Mouse (Mus musculus): ENCODE data around the gene Cdkal1.

The Cdkal1 gene

DNA sequence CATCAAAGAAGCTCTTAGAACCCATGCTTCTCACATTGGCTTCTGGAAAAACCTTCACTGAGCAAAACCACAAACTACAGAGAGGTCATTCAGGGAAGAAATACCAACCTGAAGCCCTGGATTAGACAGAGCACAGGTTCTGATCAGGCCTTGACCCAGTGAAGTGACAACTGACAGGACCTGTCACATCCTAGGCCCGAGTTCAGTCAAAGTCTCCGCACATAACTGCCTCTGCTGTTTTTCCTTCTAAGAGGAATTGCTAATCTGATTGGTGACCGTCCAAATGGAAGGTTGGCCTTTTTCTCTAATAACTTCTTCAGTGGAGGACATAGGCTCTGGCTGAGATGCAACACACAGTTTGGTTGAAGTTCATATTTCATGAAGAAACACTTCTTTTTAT lies 662.8 kb downstream of the Cdkal1 start:
- no peak for DNase-seq (ENCODE audit: low read depth, low spot score)

DNA sequence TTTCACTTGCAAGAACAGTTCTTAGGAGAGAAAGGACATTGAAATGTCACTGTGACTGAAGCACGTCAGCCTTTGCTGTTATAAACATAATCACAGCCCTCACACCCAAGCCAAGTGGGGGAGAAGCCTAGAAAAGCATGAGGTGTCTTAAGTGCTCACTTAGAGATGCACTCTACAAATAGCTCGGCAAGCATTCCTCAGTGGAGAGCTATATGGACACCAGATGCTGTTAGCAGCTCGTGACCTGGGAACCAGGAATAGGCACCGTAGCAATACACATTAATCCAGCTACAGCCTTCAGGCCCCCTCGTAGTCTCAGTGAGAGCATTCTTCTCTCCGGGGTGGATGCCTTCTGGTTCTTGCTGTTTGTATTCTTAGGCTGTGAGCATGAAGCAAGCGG lies 664.9 kb downstream of the Cdkal1 start:
- no peak for DNase-seq (ENCODE audit: low read depth, low spot score)

DNA sequence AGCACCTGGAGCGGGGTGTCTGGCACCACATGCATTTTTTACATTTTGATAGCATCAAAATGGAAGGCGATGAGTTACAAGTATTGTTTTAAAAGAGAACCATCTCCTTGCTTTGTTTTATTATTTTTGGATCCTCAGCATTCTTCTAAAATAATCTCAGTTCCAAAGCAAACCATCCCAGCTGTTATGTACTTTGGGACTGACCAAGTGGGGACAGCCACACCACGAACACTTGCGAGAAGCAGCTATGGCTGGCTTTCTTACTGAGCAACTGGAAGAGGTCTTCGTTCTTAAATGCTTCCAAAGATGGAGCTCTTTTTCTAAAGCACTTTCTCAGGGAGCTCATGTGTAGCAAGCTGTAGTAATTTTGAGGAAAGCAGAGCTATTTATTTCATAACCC lies 668.7 kb downstream of the Cdkal1 start:
- DNase-seq (ENCODE audit: low read depth, low spot score) = no peak

DNA sequence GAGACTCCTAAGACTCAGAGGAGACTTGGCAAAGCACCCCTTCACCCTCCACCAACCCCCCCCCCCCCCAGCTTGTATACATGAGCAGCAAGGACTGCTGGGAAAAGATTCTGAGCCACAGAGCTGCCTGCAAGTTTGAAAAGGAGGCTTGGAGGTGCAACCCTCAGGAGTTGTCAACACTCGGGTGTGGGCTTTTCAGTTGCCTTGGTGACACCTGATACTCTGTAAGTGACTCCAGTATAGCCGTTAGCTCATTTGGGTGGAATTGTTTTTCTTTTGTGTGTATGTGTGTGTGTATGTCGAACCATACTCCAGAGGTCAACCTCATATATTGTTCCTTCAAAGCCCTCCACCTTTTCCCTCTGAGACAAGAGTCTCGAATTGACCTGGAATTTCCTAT lies 669.9 kb downstream of the Cdkal1 start:
- no peak for DNase-seq (ENCODE audit: low read depth, low spot score)

DNA sequence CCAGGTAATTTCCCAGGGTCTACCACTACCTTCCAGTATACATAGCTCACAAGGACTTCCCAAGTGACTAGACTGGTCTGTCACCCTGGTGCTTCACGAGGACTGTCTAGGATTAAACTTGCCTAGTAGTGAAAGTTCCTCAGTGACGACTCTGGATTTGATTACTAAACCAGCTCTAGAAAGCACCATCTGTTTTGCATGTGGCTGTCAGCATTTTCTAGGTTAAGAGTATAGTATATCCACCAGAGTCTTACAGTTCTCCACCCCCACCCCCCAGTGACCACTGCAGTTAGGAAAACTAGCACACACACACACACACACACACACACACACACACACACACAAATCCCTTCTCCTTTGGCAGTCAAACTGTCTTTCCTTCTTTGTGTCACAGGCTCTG lies 670.9 kb downstream of the Cdkal1 start:
- no peak for DNase-seq (ENCODE audit: low read depth, low spot score)

DNA sequence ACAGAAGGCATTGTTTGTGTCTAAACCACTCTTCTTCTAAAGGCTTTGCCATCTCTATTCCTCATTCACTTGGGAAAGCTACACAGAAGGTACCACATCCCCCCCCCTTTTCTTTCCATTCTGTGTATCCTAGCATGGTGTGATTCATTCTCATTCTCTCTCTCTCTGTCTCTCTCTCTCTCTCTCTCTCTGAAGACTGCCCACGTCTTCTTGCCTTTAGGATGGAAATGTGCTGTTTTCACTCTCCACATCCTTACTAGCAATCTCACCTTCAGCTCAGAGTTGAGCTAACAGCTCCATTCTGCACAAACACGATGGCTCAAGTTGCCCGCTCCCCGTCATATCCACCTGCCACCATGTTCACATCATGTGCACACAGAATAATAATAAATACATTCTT lies 675.6 kb downstream of the Cdkal1 start:
- no peak for DNase-seq (ENCODE audit: low read depth, low spot score)

DNA sequence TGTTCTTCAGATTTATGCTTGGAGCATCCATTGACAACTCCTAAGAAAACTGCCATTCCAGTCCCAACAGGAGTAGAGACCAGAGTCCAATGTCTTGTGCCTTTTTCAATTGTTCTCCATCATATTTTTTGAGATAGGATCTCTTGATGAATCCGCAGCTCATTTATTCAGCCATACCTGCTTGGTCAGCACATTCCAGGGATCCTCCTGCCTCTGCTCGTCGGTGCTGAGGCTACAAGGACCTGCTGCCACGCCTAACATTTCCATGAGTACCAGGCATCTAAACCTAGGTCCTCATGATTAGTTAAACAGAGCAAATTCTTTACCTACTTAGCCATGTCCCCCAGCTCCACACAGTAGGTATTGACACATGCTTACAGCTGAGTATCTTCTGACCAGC lies 676.2 kb downstream of the Cdkal1 start:
- no peak for DNase-seq (ENCODE audit: low read depth, low spot score)

DNA sequence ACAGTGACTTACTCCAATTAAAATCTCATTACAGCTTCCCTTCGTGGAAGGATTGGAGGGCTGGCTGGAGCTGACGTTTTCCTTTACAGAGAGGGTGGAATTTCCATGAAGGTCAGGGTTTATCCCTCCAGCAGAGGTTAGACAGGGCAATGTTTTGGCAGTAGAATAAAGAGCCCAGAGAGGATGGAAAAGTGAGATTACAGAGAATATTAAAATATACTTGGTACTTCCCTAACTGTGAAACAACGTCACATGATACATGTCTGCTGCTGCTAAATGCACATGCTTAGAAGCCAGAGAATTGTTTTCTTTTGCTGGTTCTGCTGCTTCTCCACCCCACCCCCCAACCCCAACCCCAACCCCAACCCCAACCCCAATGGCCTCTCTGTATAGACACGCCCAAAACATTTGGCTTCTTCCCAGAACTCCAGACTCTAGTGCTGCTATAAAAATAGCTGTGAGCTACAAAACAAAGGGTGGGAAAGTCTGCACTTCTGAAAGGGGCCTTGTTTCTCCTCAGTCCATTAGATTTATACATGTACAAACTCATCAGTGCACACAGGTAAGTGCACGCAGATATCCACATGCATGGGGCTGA lies 677.5 kb downstream of the Cdkal1 start:
- no peak for DNase-seq (ENCODE audit: low read depth, low spot score)

DNA sequence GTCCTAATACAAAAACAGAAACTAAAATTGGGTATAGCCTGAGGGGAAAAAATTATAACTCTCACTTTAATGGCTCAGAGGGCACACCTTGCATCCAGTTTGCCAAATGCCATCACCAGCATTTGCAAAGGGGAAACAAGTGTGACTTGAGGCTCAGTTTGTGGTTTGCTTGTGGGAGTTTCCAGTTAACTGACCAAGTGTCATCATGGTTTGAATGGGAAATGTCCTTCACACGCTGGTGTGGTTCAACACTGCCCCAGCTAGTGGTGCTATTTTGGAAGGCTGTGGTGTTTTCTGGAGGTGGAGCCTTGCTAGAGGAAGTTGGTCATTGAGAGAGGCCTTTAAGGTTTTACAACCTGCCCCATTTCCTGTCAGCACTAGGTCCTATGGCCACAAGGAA lies 686.1 kb downstream of the Cdkal1 start:
- no peak for DNase-seq (ENCODE audit: low read depth, low spot score)

DNA sequence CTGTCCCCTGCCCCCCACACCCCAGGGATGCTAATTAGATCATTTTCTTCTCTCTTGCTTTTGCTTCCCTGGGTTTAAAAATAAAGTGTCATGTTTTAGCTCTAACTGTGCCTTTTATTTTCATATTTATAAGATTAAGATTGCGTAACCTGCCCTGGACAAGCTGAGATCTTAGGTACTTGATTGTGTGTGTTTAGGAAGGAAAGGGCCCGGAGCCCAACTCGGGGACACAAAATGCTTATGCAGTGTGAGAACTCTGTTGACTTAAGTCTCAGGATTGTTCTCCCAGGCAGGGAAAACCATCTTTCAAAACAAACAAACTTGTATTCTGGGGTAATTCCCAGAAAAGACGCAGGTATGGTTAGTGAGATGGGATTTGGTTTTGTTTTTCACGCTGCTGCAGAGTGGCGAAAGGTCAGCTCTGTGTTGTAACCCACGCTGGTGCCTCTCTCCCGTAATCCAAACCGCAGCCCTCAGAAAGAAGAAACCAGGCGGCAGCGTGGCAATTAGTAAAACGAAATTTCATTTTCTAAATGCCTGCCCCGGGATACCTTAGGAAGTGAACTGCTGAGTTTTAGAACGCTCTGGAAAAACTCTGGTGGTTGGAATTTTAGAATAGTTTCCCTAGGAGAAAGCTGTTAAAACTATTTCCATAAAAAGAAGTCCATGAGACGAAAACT lies 690.5 kb downstream of the Cdkal1 start:
- DNase-seq (ENCODE audit: low read depth, low spot score) = no peak

DNA sequence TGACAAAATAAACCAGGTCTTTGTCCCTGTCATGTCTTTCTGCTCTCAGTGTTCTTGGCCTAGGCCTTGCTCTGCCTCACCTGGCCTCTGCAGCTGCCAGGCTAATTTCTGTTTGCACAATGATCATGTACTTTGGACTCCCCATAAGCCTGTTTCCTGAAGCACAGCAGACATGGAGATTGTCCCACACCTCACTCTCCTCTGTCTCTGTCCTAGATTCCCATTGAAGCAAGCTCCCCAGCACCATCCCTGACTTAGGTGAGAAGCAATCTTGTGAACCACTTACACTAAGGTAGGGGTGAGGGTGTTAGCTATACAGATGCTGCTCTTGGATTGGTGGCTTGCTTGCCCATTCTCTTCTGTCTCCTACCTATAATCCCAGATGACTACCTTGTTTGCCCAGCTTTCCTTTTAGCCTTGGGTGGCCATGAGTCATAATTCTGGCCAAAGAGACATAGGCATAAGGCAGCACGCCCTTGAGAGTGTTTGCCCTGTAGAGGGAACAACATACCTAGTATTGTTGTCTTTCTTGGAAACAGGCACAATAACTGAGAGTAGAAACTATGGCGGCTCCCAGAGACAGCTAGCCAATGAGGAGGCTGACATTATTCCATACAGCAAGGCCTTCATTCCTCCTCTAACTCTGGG lies 692.5 kb downstream of the Cdkal1 start:
- DNase-seq (ENCODE audit: low read depth, low spot score) = no peak

DNA sequence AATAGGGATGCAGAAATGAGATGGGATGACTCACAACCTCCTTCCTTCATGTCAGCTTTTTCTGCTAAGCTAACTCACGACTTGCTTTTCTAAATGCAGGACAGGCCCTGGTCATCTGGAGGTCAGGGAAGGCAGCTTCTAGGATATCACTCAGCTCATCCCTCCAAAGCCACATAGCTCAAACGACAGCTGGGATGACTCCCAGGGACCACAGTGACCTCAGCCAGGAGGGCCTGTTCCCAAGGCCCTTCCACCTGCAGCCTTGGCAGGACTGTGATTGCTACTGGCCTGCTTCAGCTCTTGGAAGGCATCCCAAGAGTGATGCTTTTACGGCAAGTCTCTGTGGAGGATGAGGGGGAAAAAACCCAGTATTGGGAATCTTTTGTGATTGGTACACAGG lies 693.0 kb downstream of the Cdkal1 start:
- DNase-seq (ENCODE audit: low read depth, low spot score) = no peak

DNA sequence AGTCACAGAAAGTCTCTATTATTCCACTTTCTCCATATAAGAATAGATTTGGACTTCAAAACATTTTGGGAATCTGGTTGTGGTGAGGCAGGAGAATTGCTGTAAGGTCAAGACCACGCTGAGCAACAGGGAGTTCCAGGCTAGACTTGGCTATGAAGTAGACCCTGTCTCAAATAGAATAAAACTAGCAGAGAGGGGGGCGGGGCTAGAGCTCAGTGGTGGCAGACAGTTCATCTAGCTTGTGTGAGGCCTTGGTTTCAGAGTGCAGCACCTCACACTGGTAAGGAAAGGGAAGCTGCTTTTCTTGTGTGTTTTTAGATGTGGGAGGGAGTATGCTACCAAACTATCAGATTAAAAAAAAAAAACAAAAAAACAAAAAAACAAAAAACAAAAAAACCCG lies 694.0 kb downstream of the Cdkal1 start:
- no peak for DNase-seq (ENCODE audit: low read depth, low spot score)

DNA sequence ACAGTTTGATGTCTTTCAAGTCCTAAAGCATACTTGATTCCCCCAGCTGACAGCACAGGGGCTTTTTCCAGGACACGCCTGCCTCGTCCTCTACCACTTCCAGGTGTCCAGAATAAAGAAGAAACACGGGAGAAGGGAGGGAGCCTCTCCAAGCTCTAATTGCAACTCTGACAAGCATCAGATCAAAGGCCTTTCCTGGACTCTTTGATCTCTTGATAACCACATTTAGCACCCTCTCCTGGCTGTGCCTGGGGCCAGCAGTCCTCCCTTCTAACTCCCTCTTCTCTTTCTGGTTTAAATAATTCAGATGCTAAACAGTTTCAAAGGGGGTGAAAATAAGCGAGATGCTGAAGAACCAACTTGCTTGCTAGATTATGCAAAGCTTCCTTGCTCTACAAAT lies 698.8 kb downstream of the Cdkal1 start:
- no peak for DNase-seq (ENCODE audit: low read depth, low spot score)

DNA sequence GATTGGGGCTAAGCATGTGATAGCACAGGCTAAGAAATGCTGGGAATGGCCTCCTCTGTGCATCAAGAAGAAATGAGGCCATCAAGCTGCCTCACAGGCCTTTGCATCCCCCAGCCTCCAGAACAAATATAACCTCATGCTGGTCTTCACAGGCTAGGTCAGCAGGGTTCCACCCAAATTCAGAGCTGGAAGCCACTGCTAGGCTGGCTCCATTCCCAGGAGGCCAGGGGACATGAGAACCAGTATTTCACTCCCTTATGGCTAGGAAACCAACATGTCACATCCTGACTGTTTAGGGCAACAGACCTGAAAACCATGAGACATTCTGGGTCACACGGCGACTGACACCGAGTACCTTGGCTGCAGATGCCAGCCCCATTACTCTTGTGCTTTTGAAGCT lies 700.2 kb downstream of the Cdkal1 start:
- no peak for DNase-seq (ENCODE audit: low read depth, low spot score)

DNA sequence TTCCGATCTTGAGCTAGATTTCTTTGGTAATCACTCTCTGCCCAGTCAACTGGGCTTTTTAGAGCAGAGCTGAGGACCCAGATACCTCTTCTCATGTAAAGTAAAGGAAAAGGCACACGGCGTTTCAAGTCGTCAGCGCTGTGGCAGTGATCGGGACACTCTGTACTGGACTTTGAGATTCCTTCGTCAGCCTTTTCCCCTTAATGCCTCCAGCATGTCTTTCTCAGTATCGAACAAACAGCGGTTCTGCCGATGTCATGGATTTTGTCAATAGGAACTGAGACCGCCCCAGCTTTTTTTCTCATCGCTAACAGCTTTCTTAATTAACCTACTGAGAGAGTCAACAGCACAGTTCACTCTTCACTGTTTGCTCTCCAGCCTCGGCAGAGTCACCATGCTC lies 705.4 kb downstream of the Cdkal1 start:
- no peak for DNase-seq (ENCODE audit: low read depth, low spot score)

DNA sequence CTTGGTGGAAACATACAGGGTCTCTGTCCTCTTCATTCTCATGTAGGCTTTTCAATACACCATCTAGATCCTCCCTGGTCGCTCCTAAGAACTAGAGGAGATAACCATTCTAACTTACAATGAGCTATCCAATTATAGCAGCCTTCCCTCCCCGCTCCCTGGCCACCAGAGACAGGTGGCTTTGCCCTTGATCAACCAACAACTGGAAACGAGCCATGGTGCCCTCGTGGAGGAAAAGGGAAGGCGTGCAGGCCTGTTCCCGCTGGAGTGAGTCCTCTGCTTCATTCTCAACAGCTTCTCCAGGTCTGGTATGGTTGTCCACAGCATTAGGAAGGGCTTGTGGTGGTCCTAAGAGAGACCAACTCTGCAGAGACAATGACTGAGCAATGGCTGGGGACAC lies 706.1 kb downstream of the Cdkal1 start:
- no peak for DNase-seq (ENCODE audit: low read depth, low spot score)

DNA sequence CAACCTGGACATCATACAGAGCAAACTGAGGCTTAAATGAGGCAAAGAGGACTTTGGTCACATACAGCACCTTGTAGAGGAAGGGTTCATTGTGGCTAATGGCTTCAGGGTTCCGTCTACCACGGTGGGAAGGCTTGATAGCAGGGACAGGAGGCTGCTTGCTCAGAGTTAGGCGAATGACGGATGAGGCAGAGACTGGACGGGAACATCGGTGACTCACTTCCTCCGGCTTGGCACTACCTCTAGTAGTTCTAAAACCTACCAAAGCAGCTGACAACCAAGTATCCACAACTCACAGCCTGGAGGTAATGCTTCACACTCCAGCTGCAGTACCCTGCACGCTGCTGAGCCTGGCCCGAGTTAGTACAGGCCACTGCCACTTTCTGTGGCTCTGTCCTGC lies 706.9 kb downstream of the Cdkal1 start:
- DNase-seq (ENCODE audit: low read depth, low spot score) = no peak
